ENCODE assay signal across 8 mouse cellular contexts in the genomic region with DNA sequence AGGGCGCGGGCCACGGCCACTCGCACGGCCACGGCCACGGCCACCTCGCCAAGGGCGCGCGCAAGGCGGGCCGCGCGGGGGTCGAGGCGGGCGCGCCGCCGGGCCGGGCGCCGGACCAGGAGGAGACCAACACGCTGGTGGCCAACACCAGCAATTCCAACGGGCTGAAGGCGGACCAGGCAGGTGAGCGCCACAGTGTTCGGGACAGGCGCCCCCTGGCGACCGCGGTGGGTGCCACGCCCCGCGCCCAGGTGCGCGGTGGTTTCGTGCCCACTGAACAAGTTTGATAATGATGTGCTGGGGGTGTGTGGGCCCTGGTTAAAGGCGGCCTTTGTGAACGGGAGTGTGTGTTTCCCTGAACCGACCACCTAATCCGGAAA. TPM values are rescaled to one million over a fixed set of nuclear protein-coding genes. Genes with fewer than 3 reads are reported as not detected.
A peak's percentile ranks its signal among the peaks of the same experiment; 100 is the strongest.
DNase-seq lines count a peak whose midpoint lies in the region; ATAC-seq lines count a peak whose summit lies in the region.

No protein-coding gene starts in this region.

- H3K4me2 ChIP-seq in intestine, embryonic 16.5 days (ENCODE audit: low read depth, low read length): peak overlapping the region; percentile 88

- H3K9me3 ChIP-seq in intestine, embryonic 16.5 days (ENCODE audit: control insufficient read depth, low read length): no peaks in the 10 kb centered on the region

- peaks cover 37% of the 10 kb centered on the region for H3K4me1 ChIP-seq in intestine, embryonic 16.5 days (ENCODE audit: control insufficient read depth, insufficient read depth, low read length)

- H3K4me3 ChIP-seq in intestine, embryonic 16.5 days (ENCODE audit: low read length): peak overlapping the region; percentile 94

- intact Hi-C loops in left cerebral cortex, postnatal 36 days (cut with DNase I): loop anchor here (2.0 to 5.0 kb wide), 2 partner anchors 73 to 330 kb away; partner anchors contain the start of genes Dtl and Ints7

- WGBS in intestine, embryonic 16.5 days: under 1% methylated on average over 43 of the region's 43 CpGs

- peak; percentile 89 for DNase-seq in adrenal gland, postnatal 10 days
- peak; percentile 78 for DNase-seq in embryo, embryonic 9.5 days (ENCODE audit: extremely low spot score)
- DNase-seq in gastrocnemius, postnatal 4 days (ENCODE audit: low spot score in 2 of 2): peak; percentile 68 to 73
- DNase-seq in left cerebral cortex, postnatal 36 days (ENCODE audit: low spot score in 2 of 2): peak; percentile 70 to 80
- DNase-seq in mesoderm, embryonic 11.5 days (ENCODE audit: low read depth, low spot score): peak; percentile 86
- DNase-seq in right cerebral cortex, postnatal 25 days: peak; percentile 75
- peak; percentile 70 to 77 for DNase-seq in urinary bladder, postnatal 4 days (ENCODE audit: low spot score in 2 of 2)

- H3K9ac ChIP-seq in intestine, embryonic 16.5 days (ENCODE audit: low read depth, low read length): peak overlapping the region; percentile 93

- H3K36me3 ChIP-seq in intestine, embryonic 16.5 days (ENCODE audit: control insufficient read depth, insufficient read depth, low read length): 0 out of 2 replicates have a peak, but pooled peaks cover 7% of the 10 kb centered on the region

- peak overlapping the region; percentile 96 for H3K27ac ChIP-seq in intestine, embryonic 16.5 days (ENCODE audit: low read length)

- no peaks in the 10 kb centered on the region for H3K27me3 ChIP-seq in intestine, embryonic 16.5 days (replicated peaks; ENCODE audit: control insufficient read depth, insufficient read depth, low read length)

- peak; percentile 52 for ATAC-seq in intestine, embryonic 16.5 days

RNA-seq across cellular contexts. Expression of gene Slc30a1, which starts 0.9 kb away (rescaled TPM):
- total RNA-seq in adrenal gland, postnatal 10 days (2021): 10 to 100 TPM; 16.6 to 21.0 TPM
- total RNA-seq in gastrocnemius, postnatal 4 days (2021): 1 to 10 TPM; 7.6 to 9.3 TPM
- polyA plus RNA-seq in intestine, embryonic 16.5 days (2015; fragmentation: Nextera tagmentation; extraction: Ambion mirVana): 1.8 TPM in 2 replicates
- total RNA-seq in left cerebral cortex, postnatal 36 days (2021): 10 to 100 TPM; 34.3 to 40.5 TPM

Comparison
In these comparisons a context has a peak if more than half of its experiments do, and no peak if none do; other contexts are left out.
1. Peak in every context shown above with its lines: DNase-seq, ATAC-seq, H3K4me3 ChIP-seq and H3K27ac ChIP-seq.